Mouse (Mus musculus) ES-E14 (cell line): ENCODE measurements around the gene Actl6a. TPM values are rescaled to one million over a fixed set of nuclear protein-coding genes. Genes with fewer than 3 reads are reported as not detected.
"Not testable (repeated sequence)": the region's sequence is repeated elsewhere in the genome, so short reads cannot be mapped to it uniquely, and the experiment has no call there.

ENCODE experiments used
- DNase-seq: peaks from one replicate; pipeline ENCODE4 v3.0.0-alpha.2; 2013; ENCODE audit warnings: low read depth, low spot score
- H3K27ac ChIP-seq: 2 replicates; pipeline ENCODE4 v1.5.1; 2012; ENCODE audit warnings: low read depth, mild to moderate bottlenecking, low read length, moderate library complexity, mixed read lengths; ENCODE audit not compliant: poor library complexity, insufficient read depth, severe bottlenecking
- H3K36me3 ChIP-seq: 2 replicates; pipeline ENCODE4 v1.6.1; 2012; ENCODE audit warnings: mild to moderate bottlenecking, low read length, moderate library complexity, mixed read lengths; ENCODE audit not compliant: control insufficient read depth, poor library complexity, insufficient read depth, severe bottlenecking
- H3K4me1 ChIP-seq, 2 experiments: fragments of 150-350 bp in 1 of 2; sonication (generic) in 1 of 2; 2 replicates each; pipeline ENCODE4 v1.6.1; 2012; ENCODE audit warnings: low read length in 2 of 2, mild to moderate bottlenecking in 1 of 2, mixed read lengths in 1 of 2; ENCODE audit not compliant: control insufficient read depth in 2 of 2, insufficient read depth in 2 of 2, poor library complexity in 1 of 2
- H3K4me3 ChIP-seq, 2 experiments: fragments of 150-350 bp in 1 of 2; sonication (generic) in 1 of 2; 2 replicates each; pipeline ENCODE4 v1.5.1; 2012; ENCODE audit warnings: low read length in 2 of 2, low read depth in 1 of 2, mild to moderate bottlenecking in 1 of 2, mixed read lengths in 1 of 2; ENCODE audit not compliant: insufficient read depth in 1 of 2, poor library complexity in 1 of 2, severe bottlenecking in 1 of 2
- H3K9ac ChIP-seq: 2 replicates; pipeline ENCODE4 v1.6.1; 2012; ENCODE audit warnings: low read depth, mild to moderate bottlenecking, low read length, mixed read lengths; ENCODE audit not compliant: poor library complexity, insufficient read depth, severe bottlenecking
- H3K9me3 ChIP-seq: fragments of 150-350 bp; sonication (generic); 2 replicates; pipeline ENCODE4 v1.6.1; 2012; ENCODE audit warnings: low read depth, mild to moderate bottlenecking, low read length; ENCODE audit not compliant: control insufficient read depth, insufficient read depth
- CHD2 ChIP-seq: IDR thresholded peaks from 2 replicates; pipeline ENCODE4 v1.6.1; 2014; ENCODE audit warnings: mild to moderate bottlenecking, low read depth, low read length, inconsistent platforms
- HCFC1 ChIP-seq: IDR thresholded peaks from 2 replicates; pipeline ENCODE4 v1.6.1; 2012; ENCODE audit warnings: low read length, inconsistent platforms, borderline replicate concordance; ENCODE audit not compliant: insufficient read depth
- MAFK ChIP-seq: IDR thresholded peaks from 2 replicates; pipeline ENCODE4 v1.6.1; 2014; ENCODE audit warnings: mild to moderate bottlenecking, low read depth, low read length, inconsistent platforms; ENCODE audit not compliant: insufficient read depth
- ZC3H11A ChIP-seq: IDR thresholded peaks from 2 replicates; pipeline ENCODE4 v1.6.1; 2012; ENCODE audit warnings: low read depth, mild to moderate bottlenecking, inconsistent platforms, low read length, borderline replicate concordance
- ZNF384 ChIP-seq: IDR thresholded peaks from 2 replicates; pipeline ENCODE4 v1.6.1; 2012; ENCODE audit warnings: low read depth, low read length, inconsistent platforms
- in situ Hi-C, 2 experiments: fragments of 600-800 bp; cut with MboI; formaldehyde crosslinking; loops; one replicate each; pipeline ENCODE4 v1.15.1; 2025; ENCODE audit warnings: low sequenced_read_pairs in 2 of 2, inconsistent platforms in 1 of 2; ENCODE audit not compliant: unreplicated experiment in 2 of 2
- total RNA-seq: library from RNA; depleted of rRNA; stranded (reverse); fragments of 300-350 nt; gene quantifications from 2 replicates; pipeline ENCODE4 v1.2.3, GENCODE M21; 2012

The Actl6a gene
- total RNA-seq, 1 experiment = 160 TPM

DNA sequence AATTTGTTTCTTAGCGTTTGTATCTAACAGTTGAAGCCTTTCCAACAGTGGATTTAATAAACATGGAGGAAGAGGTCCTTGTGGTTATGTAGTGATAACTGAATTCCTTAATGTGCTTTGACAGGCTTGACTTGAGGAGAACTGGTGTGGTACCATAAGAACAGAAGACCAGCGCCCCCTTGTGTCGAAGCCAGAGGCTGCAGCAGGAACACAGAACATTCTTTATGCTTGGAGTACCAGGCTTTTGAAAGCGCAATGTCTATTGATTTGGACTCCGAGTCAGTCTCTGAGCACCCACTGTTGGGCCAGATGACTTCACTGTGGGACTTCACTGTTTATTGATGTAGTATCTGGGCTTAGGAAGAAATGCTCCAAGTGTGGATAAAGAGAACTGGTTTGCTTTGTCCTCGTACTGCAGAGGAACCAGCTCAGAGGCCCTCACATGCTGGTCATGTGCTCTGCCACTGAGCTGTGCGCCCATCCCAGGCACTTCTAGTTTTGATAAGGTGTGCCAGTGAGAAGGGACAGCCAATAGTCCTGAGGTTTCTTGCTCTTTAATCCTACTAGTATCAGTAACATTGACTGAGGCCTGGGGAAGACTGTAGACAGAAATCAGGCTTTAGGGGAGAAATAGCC lies 7.8 kb upstream of the Actl6a start:
- H3K9ac ChIP-seq = no peak overlapping the region

DNA sequence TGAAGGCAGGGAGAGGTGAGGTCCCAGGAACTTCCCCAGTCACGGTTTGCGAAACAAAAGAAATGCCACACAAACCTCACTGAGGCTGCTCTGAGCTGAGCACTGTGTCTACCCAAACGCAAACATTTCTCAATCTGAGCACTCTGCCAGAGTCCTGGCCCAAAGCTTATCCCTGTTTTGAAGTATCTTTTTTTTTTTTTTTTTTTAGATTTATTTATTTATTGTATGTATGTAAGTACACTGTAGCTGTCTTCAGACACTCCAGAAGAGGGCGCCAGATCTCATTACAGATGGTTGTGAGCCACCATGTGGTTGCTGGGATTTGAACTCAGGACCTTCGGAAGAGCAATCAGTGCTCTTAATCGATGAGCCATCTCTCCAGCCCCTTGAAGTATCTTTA lies 2.1 kb upstream of the Actl6a start:
- DNase-seq, H3K36me3 ChIP-seq, H3K4me3 ChIP-seq, H3K4me1 ChIP-seq, H3K9me3 ChIP-seq, H3K9ac ChIP-seq, H3K27ac ChIP-seq: not testable (repeated sequence)
- in situ Hi-C loops = loop anchor here in 1 of 2 experiments (25.0 kb wide), 1 partner anchor 1358 kb away; no protein-coding TSS in a partner anchor

More for the DNA sequence above, 7.8 kb upstream of the Actl6a start:
- no peak overlapping the region for H3K27ac ChIP-seq
- no peaks in the 10 kb centered on the region for H3K36me3 ChIP-seq
- TF ChIP-seq CHD2 (no peak), ZC3H11A (peak; percentile 59; the same call in 1 of the 2 replicates), ZNF384 (no peak), MAFK (no peak), HCFC1 (no peak)
- no peak overlapping the region for H3K4me3 ChIP-seq
- DNase-seq = peak; percentile 88
- peaks cover 0 to 4% of the 10 kb centered on the region in 2 experiments; a peak in 1 of 4 replicates for H3K4me1 ChIP-seq
- in situ Hi-C loops = no loop called here
- no peaks in the 10 kb centered on the region for H3K9me3 ChIP-seq

DNA sequence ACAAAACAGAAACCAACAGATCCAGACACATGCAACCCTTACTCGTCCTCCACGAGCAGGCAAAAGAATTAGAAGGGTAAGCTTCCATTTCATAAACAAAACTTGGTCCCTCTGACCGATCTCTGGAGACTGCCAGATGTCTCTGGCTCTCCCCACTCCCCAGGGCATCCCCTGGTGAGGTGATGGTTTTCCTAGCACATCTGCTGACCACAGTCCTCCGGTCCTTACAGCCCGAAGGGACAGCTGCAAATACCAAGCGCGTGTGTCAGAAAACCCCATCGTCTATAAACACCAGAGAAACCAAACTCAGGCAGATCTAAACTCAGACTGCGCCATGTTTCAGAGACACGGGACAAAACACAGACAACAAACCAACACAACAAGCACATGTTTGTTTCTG lies 1.5 kb upstream of the Actl6a start:
- H3K27ac ChIP-seq, H3K4me1 ChIP-seq, H3K36me3 ChIP-seq, H3K9ac ChIP-seq, H3K9me3 ChIP-seq, H3K4me3 ChIP-seq, DNase-seq: not testable (repeated sequence)
- in situ Hi-C loops = loop anchor here in 1 of 2 experiments (25.0 kb wide), 1 partner anchor 1358 kb away; no protein-coding TSS in a partner anchor

DNA sequence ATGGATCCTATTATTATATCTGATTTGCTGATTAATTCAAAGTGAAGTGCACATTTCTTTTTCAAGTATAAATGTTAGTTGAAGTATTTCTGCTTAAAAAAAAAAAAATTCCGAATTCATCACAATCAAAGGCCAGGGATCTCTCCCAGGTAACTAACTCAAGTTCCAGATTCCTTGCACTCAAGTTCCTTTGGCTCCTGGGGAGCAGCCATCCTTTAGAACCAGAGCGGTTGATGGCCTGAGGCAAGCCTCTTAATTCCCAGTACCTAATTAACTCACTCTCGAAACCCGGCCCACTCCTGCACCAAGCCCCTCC lies 1.9 kb downstream of the Actl6a start:
- TF ChIP-seq ZNF384 (no peak; the same call in none of the 2 replicates), HCFC1 (no peak), MAFK (no peak), ZC3H11A (no peak), CHD2 (no peak)
- H3K9ac ChIP-seq = no peak overlapping the region
- H3K9me3 ChIP-seq = no peaks in the 10 kb centered on the region
- H3K27ac ChIP-seq = no peak overlapping the region; the same call in 1 of the 2 replicates
- H3K4me3 ChIP-seq = peak overlapping the region in 1 of 2 experiments; percentile 48; a peak in 2 of 4 replicates
- peaks cover 6 to 13% of the 10 kb centered on the region in 2 experiments for H3K4me1 ChIP-seq
- no peak for DNase-seq
- in situ Hi-C loops = loop anchor here in 1 of 2 experiments (25.0 kb wide), 1 partner anchor 1354 kb away; no protein-coding TSS in a partner anchor
- H3K36me3 ChIP-seq = peaks cover 15% of the 10 kb centered on the region

DNA sequence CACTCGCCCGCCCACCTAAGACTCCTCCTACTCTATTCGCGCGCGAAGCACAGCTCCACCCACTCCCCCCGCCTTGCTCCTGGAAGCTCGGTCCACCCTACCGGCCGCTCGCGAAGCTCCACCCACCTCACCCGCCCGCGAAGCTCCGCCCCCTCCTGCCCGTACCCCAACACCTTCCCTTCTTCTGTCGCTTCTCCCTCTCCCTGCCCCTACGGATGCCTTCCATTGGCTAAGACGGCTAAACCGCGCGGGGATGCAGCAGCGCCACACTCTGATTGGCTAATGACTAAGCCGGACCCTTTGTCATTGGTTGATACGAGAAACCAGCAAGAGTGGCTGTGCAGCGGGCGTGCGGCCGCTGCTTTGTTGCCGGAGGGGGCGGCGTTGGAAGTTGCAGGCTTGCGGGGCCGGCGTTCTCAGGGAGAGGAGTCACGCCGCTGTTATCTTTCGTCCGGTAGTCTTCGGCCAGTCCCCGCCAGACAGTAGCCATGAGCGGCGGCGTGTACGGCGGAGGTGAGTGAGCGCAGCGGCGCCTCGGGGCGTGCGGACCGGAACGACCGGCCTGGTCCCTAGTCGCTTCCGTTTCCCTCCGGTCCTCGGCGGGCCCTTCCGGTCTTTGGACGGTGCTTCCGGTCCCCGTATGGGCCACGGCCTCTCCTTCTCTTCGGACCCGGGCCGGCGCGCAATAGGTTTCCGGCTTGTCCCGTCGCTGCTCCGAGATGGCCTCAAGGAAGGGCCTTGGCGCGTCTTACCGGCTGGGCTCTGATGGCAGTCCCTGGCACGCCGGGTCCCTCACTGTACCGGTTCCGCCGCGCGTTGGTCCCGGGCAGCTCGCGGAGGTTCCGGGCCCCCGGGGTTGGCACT lies 2.5 kb downstream of the Actl6a start:
- Histone ChIP-seq H3K27ac (peak overlapping the region; percentile 87), H3K9ac (peak overlapping the region; percentile 95), H3K4me1 (peaks cover 6 to 13% of the 10 kb centered on the region in 2 experiments), H3K9me3 (no peaks in the 10 kb centered on the region), H3K4me3 (peak overlapping the region; percentile 79 to 87), H3K36me3 (peaks cover 20% of the 10 kb centered on the region)
- TF ChIP-seq ZC3H11A = no peak
- TF ChIP-seq CHD2 = peak; percentile 89
- TF ChIP-seq ZNF384 = no peak
- TF ChIP-seq MAFK = no peak
- peak; percentile 75; the same call in 1 of the 2 replicates for TF ChIP-seq HCFC1
- DNase-seq = peak; percentile 97
- in situ Hi-C loops = loop anchor here in 1 of 2 experiments (25.0 kb wide), 1 partner anchor 1354 kb away; no protein-coding TSS in a partner anchor
